Mouse (Mus musculus) frontal cortex, postnatal 14 days (tissue): ENCODE results near the gene Iqcf1.

Experiments used
- DNase-seq, 2 experiments: peaks; one replicate each; pipeline ENCODE4 v3.0.0; 2022; ENCODE audit warnings: low spot score in 2 of 2

Gene Iqcf1

DNA sequence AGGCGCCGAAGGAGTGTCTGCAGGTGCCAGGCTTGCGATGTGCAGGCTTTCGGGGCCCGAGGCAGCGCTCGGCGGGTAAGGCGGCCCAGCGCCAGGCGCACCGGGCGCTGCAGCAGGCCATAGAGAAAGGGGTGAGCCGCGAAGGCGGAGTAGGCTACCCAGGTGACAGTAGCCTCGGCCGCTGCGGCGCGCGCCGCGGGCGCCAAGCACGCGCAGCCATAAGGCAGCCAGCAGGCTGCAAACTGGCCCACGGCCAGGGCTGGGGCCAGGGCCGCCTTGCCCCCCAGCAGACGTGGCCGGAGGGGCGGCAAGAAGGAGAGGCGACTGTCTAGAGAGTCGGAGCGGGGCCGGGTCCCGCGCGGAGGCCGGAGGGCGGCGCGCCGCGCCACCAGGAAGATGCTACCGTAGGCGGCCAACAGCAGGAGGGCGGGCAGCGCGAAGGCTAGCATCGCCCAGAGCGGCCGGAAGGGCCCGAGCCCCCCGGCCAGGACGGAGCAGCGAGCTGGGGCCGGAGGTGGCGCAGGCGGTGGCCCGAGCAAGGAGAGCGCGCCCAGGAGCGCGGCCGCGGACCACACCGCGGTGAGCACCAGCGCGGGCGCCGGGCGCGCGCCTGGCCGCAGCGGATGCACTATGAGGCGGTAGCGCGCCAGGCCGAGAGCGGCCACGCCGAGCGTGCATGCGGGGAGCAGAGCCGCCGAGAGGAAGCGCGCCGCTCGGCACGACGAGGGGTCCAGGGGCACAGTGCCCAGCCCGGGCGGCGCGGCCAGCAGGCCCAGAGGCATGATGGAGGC, 34.8 kb upstream of the Iqcf1 start:
- peak in 1 of 2 experiments; percentile 63 for DNase-seq

DNA sequence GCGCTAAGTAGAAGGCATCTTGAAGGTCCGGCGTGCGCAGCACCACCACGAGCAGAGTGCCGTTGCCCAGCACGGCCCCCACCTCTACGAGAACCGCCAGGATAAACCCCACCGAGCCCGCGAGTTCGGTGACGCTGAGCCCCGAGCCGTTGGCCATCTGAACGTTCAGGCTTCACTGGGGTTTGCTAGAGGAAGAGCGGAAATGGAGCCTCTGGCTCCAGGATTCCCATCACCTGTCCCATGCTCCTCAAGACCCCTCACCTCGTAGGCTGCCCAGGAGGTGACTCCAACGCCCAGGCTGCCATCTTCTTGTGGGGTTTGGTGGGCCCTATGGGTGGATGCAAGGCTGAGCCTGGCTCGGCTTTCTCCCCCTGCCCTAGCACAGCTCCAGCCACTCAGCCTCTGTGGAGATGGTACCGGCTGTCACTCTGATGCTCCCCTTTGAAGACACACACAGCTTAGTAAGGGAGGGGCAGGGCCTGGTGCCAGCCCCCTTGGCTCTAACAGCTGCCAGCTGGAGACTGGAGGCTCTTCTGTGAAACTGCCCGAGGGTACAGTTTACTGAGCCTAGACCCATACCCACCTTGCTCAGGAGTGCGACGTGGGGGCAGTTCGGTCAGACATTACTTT, 34.1 kb upstream of the Iqcf1 start, which contains the start of gene Gpr62:
Gene Gpr62 (minus strand): TSS at position 368 of the 630 bp plus-strand sequence.
- no peak for DNase-seq

DNA sequence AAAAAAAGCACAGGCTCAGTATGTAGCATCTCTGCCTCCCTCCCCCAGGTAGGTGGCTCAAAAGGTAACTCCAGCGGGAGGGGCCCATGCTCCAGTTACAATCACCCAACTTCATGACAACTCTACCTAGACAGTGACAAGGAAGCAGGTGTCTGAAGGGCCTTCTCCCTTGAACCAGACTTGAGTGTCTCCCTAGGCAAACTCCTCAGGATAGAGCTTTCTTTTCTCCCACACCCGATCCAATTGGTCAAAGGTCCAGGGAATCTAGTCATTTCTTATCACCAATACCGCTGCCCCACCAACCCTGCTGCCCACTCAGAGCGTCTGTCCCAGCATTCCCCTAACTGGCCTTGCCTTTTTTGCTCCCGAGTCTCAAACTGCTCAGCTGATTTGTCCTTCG, 33.0 kb upstream of the Iqcf1 start:
- no peak for DNase-seq

DNA sequence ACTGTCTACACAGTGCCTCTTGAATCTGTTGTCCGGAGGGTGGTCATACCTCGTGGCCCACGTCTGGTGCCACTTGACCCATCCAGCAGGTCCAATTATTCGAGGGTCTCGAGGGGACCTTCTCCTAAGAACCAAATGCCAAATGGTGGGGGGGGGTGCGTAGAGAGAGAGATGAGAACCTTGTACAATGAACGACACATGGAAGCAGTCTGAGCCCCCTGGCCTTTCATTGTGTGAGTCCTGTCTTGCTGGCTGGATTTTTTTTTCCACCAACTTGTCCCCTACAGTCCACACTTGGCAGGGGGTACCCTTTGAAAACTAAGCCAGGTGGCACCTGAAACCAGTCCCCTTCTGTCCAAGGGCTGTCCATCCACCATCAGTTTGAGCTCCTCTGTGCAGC, 32.0 kb upstream of the Iqcf1 start:
- no peak for DNase-seq

DNA sequence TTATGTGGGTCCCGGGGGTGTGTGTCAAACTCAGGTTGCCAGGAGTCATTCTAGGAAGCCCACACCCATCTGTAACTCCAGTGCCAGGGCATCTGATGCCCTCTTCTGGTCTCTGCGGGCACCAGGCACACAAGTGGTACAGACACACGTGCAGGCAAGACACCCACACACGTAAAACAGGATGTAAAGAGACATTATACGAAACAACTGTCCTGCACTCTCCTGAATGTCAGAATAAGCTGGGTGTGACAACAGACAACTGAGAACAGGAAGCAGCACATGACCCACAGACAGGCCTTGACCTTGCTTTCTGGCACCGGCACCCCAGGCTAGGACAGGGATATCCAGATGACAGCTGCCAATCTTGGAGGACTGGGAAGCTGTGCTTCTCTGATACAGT, 30.4 kb upstream of the Iqcf1 start:
- DNase-seq, result no peak

DNA sequence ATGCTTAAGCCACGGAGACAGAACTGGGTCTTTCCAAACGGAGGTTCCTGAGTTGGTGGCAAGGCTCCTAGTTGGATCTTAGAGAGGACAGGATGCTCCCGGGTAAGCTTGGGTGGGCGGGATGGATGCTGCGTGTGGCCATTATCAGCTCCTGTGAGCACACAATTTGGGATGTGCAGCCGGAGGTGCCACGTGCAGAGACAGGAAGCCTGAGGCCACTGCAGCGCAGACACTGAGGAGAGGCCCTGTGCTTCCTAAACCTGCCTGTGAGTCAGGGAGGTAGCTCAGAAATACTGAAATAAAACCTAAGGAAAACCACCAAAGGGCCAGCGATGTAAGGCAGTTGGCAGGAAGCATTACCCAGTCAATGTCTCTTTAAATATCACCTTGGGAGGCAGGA, 30.0 kb upstream of the Iqcf1 start:
- no peak for DNase-seq

DNA sequence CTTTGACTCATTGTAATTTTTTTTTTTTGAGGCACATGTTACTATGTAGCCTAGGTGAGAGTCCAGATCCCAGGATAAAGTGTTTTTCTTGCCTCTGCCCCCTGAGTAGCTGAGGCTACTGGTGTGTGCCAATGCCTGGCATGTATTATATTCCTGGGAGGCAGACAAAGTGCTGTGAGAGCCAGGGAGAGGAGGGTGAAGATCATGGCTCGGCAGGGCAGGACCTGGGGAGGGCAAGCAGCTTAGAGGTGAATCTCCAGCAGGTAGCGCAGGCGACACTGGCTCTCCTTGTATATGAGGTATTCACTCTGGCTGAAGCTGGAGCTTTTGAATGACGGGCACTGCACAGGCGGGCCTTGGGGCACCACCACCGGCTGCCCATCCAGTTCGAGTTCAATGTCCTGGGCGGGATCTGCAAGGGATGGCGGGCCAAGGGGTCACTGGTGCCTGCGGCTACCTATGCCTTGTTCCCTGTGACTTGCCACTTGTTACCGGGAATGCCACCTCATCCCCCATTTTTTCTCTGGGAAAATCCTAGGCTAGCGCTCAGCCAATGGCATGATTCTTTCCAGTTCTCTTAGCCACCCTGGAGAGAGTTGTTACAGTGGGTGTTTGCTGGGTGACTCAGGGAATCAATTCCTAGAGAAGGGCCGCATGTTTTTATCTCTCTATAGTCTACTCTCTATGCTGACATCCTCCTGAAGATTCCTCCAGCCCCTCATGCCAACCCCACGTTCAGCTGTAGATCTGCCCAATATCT, 28.6 kb upstream of the Iqcf1 start:
- peak in 1 of 2 experiments; percentile 4 for DNase-seq

DNA sequence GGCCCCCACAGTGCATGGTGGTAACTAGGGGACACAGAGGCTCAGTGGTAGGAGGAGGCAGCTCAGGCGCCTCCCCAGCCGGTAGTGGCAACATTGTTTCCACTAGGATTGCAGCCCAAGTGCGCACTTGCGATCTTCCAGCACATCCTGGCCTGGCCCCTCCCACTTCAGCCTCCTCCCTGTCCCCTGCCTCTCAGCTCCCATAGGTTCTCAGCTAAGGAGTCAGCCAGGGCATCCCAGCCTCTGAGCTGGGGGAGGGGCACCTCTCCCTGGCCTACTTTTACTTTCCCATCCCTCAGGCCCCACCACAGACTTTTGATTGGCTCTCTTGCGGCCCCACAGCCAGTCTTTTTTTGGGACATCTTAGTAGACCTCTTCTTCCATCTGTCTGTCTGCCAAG, 27.9 kb upstream of the Iqcf1 start:
- peak; percentile 17 to 41 for DNase-seq

DNA sequence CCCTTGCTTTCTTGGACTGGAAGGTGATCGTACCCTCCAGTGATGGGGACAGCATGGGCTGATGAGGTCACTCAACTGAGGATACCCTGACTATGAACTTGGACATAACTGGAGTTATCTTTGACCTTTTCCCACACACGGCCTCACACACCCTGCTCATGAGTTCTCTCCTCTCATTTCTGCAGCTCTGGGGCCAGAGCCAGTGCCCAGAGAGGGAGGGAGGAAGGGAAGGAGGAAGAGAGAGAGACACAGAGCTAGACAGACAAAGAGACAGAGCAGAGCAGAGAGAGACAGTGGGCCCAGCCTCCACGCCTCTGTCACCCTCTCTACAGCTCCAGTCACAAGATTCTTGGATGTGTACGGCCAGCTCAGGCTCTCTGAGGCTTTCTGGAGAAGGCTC, 27.4 kb upstream of the Iqcf1 start:
- peak in 1 of 2 experiments; percentile 9 for DNase-seq

DNA sequence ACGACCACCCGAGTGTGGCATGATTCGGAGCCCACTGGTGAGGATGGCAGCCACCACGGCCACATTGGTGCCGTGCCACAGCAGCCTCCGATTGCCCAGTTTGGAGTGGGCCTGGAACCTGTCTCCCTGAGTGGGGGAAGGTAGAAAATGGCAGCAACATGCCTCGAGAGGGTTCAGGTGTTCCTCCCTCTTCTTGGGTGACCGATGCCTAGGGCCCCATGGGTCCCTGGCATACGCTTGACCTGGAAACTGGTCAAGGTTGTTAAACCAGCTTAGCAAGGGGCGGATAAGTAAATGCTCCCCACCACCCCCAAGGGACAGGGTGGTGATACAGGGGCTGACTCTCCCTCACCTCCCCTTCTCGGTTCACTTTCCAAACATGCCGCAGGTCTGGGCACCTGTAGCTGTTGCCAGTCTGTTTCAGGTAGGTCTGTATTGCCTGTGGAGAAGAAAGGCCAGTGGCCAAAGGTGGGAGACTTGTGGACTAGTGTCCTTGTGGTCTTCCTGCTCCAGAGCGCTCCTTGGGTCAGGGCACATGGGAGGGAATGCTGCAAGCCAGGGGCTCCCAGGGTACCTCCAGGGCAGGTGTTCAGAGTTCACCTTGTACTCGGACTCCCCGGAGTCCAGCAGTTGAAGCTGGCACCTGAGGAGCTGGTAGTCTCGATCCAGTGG, 26.6 kb upstream of the Iqcf1 start:
- peak; percentile 2 to 7 for DNase-seq

DNA sequence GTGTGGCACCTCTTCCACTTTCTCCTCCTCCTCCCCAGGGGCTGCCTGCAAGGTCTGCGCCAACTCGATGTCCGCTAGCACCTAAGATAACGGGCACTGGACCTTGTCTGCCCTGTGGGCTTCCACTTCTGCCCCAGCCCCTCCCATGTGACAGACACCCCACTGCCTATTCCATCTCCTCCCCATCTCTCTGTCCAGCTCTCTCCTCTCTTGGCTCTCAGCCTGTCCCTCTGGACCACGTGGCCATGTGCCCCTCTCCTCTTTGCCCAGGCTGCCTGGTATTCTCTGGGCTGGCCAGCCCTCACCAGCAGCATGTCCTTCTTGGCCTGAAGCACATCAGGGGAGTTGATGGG, 26.0 kb upstream of the Iqcf1 start:
- DNase-seq, result peak in 1 of 2 experiments; percentile 4

DNA sequence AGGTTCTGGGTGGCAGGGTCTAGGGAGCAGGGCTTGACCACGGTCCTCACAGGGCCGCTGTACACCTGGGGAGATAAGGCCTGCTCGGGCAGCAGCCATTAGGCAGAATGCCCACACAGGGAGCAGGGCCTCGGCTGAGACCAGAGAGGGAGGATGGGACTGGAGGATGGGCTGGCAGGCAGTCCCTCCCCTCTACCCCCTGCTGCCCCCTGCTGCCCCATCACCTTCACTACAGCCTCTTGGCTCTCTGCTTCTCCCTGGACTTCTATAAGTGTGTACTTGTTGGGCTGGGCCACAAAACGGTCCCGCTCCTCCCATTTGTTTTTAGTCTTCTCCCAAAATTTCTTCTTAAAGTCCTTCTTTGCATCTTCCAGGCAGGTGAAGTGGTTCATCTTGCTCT, 25.3 kb upstream of the Iqcf1 start:
- DNase-seq, result peak; percentile 20 to 35

DNA sequence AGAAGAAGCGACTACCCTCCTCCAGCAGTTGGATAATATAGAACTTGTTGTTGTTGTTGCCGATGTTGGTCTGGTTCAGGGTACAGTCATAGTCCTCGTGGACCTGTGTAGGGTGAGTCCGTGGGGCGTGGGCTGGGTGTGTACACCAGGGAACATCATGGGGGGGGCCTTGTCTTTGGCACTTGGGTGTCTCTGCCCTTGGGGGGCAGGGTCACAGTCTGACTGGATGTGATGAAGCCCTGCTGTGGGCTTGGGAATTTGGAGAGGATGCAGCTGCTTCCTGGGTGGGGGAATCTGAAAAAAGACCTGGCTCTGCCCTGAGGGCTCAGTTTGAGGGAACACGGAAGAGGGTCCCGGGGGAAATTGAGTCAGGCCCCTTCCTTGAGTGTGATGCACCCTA, 24.7 kb upstream of the Iqcf1 start:
- peak; percentile 3 to 12 for DNase-seq

DNA sequence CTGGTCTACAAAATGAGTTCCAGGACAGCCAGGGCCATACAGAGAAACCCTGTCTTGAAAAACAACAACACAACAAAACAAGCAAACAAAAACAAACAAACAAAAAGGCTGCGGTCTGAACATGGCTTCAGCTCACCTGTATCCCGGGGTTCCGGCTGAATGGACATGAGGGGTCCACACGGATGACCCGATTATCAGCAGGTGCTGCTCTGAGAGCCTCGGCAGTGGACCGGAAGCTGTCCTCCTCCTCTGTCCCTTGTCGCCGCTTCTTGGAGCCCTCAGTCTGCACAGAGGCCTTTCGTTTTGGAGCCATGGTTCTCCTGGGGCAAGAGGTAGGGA, 24.1 kb upstream of the Iqcf1 start, which contains the start of gene Rrp9:
Gene Rrp9 (plus strand): TSS at position 301 of the 339 bp plus-strand sequence.
- DNase-seq, result peak in 1 of 2 experiments; percentile 6

DNA sequence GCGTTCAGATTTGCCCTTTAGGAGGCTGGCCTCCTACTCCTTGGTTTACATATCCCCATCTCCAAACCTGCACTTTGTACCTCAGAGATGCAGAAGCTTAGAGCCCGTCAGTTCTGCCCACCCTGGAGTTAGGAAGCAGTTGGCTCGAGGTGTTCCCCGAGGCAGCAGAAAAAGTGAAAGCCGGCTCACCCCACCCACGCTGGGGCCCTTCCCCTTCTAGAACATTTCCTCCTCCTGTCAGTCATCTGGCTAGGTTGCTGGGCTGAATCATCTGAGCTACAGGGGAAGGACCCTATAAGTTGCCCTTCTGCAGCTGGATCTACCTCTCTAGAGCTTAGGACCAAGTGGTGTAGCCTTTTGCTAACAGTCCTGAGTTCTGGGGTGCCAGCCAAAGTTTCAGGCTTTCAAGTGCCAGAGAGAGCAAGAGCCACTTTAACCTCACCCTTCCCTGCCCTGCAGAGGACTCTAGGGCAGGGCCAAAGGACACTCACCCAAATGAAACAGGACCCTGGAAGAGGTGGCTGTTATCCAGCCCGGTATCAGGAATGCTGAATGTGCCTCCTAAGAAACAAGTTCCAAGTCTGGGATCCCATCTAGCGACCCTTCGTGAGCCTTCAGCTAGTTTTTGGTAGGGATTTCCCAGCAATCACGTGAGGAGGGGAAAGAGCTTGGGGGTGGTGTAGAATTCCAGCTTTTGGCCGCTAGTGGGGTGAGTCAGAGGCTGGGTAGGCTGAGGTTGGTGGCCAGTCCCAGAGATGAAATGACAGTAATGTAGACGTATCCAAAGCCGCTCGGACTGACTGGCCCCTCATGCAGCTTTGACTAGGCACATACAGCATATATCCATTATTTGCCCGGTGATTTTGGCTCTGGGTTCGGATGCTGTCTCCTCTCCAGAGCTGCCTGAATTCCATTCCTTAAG, 23.5 kb upstream of the Iqcf1 start:
- peak; percentile 21 for DNase-seq

DNA sequence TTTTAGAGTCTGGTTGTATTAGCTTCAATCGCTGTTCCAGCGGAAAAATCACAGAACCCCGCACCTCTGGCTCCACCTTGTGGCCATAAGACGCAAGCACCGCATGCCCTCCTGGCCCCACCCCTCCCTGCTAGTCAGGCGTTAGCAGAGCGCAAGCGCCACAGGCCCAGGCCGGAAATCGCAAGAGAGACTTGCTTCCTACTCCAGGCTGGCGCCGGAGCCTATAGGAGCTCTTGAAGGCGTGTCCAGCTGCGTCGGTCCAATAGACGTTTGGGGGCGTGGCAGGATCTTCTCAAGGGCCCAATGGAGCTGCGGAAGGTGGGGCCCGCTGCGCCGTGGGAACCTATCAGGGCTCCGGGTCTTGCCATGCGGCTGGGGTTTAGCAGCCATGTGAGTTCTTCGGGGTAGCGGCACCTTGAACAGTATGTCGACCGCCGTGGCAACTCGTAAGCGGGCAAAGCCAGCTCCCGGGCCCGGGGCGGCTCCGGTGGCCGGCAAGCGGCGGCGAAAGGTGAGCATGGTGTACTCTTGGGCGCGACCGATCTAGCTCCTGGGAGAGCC, 22.8 kb upstream of the Iqcf1 start, which contains the start of gene Parp3:
Gene Parp3 (minus strand): TSS at position 26 of the 561 bp plus-strand sequence.
- DNase-seq, result peak; percentile 99 to 100

DNA sequence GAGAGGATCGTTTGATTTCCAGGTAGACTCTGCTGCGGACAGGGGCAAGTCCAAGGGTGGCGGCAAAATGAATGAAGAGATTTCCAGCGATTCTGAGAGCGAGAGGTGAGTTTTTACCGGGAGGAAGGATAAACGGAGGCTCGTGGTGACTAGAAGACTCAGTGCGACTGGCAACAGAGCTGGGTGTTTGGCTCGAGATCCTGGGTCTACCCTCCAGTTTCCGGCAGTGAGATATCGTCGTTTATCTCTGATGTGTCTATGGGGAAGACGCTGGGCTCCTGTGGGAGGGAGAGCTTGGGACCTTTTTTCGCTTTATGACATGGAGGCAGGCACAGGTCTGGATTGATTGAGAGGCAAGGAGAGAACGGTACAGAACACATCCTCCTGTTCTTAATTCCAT, 22.1 kb upstream of the Iqcf1 start:
- DNase-seq, result peak in 1 of 2 experiments; percentile 2

DNA sequence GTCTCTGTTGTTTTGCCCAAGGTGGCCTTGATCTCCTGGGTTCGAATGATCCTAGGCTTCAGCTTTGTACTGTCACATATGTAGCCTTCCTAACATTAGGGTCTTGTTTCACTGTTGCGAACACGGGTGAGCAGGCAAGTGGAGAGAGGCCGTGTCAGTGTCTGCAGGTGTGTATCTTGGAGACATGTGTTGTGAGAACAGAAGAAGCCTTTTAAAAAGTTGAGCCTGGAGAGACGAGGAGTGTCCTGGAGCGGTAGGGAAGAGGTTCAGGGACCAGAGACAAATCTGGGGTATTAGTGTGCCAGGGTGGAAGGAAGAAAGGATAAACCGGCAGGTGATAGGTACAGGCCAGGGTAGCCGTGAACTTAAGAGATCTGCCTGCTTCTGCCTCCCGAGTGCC, 21.7 kb upstream of the Iqcf1 start:
- DNase-seq, result peak in 1 of 2 experiments; percentile 2

DNA sequence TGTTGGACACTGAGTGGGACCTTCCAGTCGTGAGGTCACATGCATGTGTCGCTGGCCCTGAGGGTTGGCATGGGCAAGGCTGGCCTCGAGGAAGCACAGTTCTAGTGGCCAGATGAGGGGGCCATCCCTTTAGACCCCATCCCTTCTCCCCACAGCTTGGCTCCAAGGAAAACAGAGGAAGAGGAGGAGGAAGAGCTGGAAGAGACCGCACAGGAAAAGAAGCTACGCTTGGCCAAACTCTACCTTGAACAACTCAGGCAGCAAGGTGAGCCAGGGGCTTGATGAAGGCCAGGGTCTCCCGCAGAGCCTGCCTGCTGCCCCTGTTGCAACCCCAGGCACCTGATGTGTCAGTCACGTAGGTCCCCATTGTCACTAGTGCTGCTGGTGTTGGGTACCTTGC, 19.2 kb upstream of the Iqcf1 start:
- peak in 1 of 2 experiments; percentile 1 for DNase-seq

DNA sequence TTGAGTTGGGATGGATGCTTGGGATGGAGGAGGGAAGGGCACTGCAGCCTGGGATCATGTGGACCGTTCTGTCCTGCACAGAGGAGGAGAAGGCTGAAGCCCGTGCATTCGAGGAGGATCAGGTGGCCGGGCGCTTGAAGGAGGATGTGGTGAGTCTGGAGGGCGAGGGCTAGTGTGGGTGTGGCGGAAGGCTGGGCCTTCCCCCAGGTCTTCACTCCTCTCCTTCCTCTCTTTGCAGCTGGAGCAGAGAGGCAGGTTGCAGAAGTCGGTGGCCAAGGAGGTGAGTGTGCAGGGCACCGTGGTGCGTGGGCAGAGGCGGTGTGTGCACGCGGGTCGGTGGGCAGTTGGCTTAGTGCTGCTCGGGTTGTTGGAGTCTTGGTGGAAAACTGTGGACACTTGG, 18.7 kb upstream of the Iqcf1 start:
- peak in 1 of 2 experiments; percentile 2 for DNase-seq
